Mouse (Mus musculus): Measurements from ENCODE around the gene Npnt.

The Npnt gene

GRCm38 (mm10) chr3:132892481-132892880 lies 57.6 kb downstream of the Npnt start:
- DNase-seq (ENCODE audit: low spot score in 2 of 2), result no peak

- no peak for DNase-seq (ENCODE audit: low spot score in 2 of 2)
Measured at GRCm38 (mm10) chr3:132887074-132887848, 62.8 kb downstream of the Npnt start.

- DNase-seq (ENCODE audit: low spot score in 2 of 2), result no peak
Measured at GRCm38 (mm10) chr3:132886419-132887050, 63.6 kb downstream of the Npnt start.

- no peak for DNase-seq (ENCODE audit: low spot score in 2 of 2)
Measured at GRCm38 (mm10) chr3:132884459-132884858, 65.6 kb downstream of the Npnt start.

GRCm38 (mm10) chr3:132883256-132883655 lies 66.8 kb downstream of the Npnt start:
- no peak for DNase-seq (ENCODE audit: low spot score in 2 of 2)

DNA sequence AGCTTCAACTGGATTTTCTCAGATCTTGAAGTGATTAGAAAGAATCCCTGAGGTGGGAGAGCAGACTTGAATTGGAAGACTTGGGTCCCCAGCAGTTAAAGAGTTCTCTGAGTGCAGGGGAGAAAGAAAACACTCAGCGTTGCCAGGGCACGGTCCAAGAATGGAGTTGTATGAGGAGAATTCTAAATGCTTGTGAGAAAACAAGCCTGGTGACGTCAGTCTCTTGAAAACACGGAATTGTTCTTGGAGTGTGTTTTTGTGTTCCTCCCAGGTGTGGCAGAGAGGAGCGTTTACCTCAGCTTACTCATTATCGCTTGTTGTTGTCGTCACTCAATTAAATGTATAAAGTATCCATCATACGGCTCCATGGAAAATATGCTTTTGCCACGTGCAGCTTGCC lies 69.3 kb downstream of the Npnt start:
- no peak for DNase-seq (ENCODE audit: low spot score in 2 of 2)

GRCm38 (mm10) chr3:132880361-132880760 lies 69.7 kb downstream of the Npnt start:
- DNase-seq (ENCODE audit: low spot score in 2 of 2), result no peak

- no peak for DNase-seq (ENCODE audit: low spot score in 2 of 2)
Measured at GRCm38 (mm10) chr3:132876933-132877676, 73.0 kb downstream of the Npnt start.

DNA sequence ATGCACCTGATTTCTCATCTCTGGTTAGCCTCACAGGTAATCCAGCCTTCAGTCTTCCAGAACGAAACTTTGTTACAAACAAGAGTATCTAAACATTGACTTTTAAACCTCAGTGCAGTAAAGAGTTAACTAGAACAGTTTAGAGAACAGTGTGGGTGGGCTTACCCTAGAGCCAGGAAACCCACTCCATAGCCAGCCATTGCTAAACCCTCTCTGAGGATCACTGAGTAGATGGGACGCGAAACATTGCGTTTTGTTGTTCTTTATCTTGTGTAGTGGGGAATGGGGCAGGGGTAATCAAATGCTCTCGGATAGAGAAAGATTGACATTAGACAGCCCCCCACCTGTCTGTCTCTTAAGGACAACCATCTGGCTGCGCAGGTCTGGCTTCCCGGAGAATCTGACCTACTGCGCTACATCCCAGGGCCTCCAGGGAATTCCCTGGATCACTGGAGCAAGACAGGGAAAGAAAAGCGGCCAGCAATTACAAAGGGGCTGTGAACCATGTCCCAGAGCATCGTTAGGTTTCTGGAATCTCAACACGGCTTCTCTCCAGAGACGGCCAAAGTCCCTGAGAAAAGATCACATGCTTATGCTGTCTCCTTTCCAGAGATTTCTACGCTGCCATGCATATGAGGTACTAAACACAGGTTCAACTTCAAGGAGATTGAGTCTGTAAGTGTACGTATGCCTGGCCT lies 73.9 kb downstream of the Npnt start:
- DNase-seq (ENCODE audit: low spot score in 2 of 2), result no peak

DNA sequence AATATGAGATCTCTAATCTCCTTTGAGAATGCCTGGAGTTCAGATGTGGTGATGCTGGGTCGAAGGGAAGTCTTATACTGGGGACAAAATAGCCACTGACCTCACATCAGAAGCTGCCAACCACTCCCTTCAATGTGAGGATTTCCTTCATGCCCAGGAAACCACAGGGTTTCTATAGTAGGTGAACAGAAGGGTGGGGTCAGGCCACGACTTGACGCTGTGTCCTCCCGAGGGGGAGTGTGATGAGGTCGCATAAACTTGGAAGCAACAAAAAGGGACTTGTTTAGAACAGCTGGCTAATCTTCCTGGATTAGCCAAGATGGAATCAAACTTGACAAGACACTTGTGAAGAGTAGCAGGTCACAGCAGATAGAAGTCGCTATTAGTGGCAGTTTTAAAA lies 76.8 kb downstream of the Npnt start:
- no peak for DNase-seq (ENCODE audit: low spot score in 2 of 2)

- DNase-seq (ENCODE audit: low spot score in 2 of 2), result no peak
Measured at GRCm38 (mm10) chr3:132871318-132871904, 78.7 kb downstream of the Npnt start.

DNA sequence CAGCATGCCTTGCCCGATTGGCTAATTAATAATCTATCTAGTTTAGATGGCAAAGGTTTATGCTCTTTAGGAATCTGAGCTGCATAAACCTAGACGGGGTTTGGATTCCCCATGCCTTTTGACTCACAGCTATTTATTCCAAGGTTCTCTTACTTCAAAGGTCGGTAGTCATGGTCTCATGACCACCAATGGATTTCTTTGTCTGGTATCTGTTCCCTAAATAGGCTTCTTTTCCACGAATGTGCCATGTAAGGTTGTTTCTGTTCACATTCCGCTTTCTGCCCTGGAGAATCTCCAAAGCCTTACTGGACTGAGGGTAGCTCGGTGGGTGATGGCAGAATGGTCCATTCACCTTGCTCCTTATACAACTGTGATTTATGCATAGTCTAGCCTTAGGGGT lies 80.0 kb downstream of the Npnt start:
- DNase-seq (ENCODE audit: low spot score in 2 of 2), result no peak

DNA sequence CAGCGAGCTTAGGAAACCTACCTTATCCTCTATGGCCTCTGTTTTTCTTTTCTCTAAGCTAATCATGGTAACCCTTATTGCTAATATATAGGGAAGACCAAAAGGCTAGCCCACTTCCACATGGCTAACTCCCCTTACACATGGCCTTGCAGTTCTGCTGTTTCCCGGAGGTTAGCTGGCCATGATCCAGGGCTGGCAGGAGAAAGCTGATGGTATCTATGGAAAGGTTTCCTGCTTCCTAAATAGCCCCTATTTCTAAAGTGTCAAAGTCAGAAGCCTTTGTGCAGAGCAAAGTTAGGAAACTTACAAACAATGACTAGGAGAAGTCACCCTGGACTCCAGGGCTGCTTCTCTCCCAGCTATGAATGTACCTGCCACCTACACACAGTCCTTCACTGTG lies 81.3 kb downstream of the Npnt start:
- DNase-seq (ENCODE audit: low spot score in 2 of 2), result no peak

GRCm38 (mm10) chr3:132866984-132867383 lies 83.1 kb downstream of the Npnt start:
- DNase-seq (ENCODE audit: low spot score in 2 of 2), result no peak

- no peak for DNase-seq (ENCODE audit: low spot score in 2 of 2)
Measured at GRCm38 (mm10) chr3:132865596-132865995, 84.5 kb downstream of the Npnt start.

GRCm38 (mm10) chr3:132864986-132865385 lies 85.1 kb downstream of the Npnt start:
- no peak for DNase-seq (ENCODE audit: low spot score in 2 of 2)

DNA sequence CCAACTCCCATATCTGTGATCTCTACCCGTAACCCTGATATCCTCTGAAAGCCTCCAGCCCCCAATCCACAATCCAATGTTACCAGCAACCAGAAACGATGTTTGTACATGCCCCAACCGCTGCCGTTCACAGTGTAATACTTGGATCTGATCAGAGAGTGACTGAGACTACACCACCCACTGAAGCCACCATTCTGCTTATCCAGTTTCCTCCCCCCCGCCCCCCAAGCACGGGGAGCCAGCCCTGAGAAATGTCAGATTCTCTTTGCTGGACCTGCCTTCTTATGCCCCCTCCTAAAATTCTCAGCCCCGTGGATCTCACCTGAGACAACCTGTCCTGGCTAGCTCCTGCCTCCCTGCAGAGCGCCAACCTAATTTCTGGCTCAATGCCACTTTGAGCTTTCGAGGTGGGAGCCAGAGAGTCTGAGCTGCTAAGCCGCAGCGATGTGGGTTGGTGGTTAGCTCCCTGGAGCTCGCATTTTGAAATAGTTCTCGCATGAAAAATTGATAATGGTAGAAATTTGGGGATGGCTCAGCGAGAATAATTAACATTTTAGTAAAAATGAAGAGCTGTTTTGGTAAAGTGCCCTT lies 85.7 kb downstream of the Npnt start:
- no peak for DNase-seq (ENCODE audit: low spot score in 2 of 2)

DNA sequence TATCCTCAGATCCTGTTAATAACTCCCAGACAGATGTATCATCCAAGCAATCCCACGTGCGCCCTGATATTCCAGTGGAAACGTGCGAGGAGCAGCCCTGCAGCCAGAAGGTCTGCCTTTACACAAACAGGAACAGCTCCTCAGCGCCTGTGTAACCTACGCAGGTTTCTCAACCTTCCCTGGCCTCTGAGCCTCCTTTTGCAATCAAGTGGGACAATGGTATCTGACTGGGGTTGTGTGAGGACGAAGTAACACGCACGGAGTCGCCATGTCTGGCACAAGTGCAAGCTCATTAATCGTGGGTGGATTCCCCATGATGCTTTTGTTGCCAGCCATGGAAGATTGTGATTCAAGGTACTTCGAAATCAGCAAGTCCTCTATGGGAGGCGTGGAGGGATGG lies 86.2 kb downstream of the Npnt start:
- no peak for DNase-seq (ENCODE audit: low spot score in 2 of 2)

DNA sequence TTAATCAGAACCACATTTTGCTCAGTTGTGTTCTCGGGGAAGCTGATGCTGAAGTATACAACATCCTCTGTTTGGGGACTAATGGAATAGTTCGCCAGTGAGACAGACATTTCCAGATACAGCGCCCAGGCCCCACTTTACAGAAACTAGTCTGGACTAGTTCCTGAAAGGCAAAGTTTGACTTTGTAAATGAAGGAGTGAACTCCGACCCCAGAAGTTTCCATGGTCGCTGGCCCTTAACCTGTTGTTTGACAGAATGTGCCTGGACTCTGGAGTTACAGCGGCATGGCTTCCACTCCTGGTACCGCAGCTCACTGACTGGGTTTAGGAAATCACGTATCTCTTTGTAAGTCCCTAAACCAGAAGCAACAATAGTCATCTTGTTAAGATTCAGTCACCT lies 89.3 kb downstream of the Npnt start:
- DNase-seq (ENCODE audit: low spot score in 2 of 2), result no peak

- no peak for DNase-seq (ENCODE audit: low spot score in 2 of 2)
Measured at GRCm38 (mm10) chr3:132859573-132859972, 90.5 kb downstream of the Npnt start.

DNA sequence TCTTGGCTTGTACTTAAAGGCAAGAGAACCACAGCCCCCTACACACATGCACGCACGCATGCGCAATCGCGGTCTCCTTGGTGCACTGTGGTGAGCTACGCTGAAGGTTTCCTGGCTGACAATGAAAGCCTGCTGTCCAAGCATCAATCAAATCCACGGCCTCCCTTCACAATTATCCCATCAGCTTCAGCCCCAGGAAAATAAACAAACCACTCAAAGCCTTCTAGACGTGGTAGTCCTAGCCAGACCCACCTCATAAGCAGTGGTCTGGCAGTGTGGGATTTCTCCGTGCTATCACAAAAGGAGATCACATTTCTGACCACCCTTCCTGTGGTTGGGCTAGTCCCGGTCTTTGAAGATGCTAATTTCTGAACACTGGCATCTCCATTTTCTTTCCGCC lies 91.2 kb downstream of the Npnt start:
- no peak for DNase-seq (ENCODE audit: low spot score in 2 of 2)

Measured in urinary bladder, postnatal 4 days (tissue).